Mouse (Mus musculus): Measurements from ENCODE around the gene Sstr3. TPM values are rescaled to one million over a fixed set of nuclear protein-coding genes. Genes with fewer than 3 reads are reported as not detected.

The Sstr3 gene
- polyA plus RNA-seq, 1 experiment from 2014 or later: 0.36 TPM

DNA sequence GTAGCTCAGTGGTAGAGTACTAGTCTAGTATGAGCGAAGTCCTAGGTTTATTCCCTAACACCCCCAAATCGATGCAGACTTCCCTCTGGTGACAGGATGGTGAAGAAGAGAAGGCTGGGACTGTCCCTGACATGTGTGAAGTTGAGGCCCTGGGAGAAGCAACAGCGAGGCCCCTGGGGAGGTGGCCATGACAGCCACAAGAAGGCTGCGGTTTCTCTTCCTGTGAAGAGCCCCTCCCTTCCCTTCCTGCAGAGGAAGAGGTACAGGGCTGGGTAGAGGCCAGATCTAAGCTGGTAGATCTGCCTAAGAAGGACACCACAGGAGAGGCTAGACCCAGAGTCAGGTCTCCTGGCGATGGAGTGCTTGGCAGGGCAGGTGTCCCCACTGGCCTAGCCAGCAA, 19.5 kb upstream of the Sstr3 start:
- Histone ChIP-seq H3K4me3 (ENCODE audit: low read length) (no peak overlapping the region), H3K27me3 (ENCODE audit: insufficient read depth, low read length) (no peaks in the 10 kb centered on the region), H3K9ac (replicated peaks; ENCODE audit: low read length) (no peak overlapping the region), H3K36me3 (ENCODE audit: insufficient read depth, low read length) (no peaks in the 10 kb centered on the region), H3K9me3 (ENCODE audit: low read length) (no peaks in the 10 kb centered on the region), H3K27ac (ENCODE audit: low read length) (no peak overlapping the region), H3K4me1 (ENCODE audit: insufficient read depth, low read length) (no peaks in the 10 kb centered on the region), H3K4me2 (replicated peaks; ENCODE audit: low read depth, low read length) (no peak overlapping the region)
- ATAC-seq (ENCODE audit: low FRiP score, low TSS enrichment): no peak
- WGBS: 76% methylated on average over 5 of the region's 5 CpGs

DNA sequence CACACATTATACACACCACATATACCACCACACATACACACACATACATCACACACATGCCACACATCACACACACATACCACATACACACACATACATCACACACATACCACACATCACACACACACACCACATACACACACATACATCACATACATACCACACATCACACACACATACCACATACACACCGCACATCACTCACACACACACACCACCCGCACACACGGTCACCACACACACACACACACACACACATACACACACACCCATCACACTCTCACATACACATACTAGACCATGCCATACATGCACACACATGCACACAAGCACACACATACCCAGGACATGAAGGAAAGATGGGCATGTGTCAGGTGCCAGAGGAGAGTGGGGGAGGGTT, 18.9 kb upstream of the Sstr3 start:
- no peak for ATAC-seq (ENCODE audit: low FRiP score, low TSS enrichment)
- 91% methylated on average over 3 of the region's 3 CpGs for WGBS
- H3K27me3 ChIP-seq (ENCODE audit: insufficient read depth, low read length): no peaks in the 10 kb centered on the region

DNA sequence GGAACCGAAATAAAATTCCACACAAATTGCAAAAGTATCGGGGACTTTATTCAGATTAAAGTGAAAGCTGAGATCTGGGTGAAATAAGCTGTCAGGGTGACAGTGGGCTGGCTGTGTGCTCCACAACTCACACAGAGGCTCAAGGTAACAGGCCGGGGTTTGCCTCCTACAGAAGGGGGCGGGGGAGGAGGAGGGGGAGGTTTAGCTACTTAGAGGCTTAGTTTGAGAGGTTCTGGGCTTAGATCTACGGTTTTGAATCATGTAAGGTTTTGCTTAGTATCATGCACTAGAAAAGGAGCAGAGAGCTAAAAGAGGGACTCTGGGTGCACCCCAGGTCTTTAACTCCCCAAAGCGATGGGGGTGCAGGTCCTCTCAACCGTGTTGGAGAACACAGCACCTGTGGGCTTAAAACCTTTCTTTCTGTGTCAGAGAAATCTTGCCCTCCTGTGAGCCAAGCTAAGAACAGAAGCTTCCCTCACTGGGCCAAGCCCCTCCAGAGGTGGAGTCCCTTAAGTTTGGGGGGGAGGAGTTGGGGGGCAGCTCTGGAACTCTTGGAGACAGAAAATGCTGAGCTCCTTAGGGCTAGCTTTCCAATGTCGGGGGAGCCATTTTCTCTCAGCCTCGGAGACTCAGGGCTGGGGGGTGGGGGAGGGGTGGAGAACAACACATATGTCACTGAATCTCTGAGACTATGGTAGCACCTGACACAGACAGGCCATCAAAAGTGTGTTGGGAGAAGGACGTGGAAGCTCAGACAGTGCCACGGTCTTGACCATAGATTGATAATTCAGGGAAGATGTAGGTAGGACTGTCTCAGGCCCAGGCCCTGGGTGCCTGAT, 14.9 kb upstream of the Sstr3 start:
- Histone ChIP-seq H3K9ac (replicated peaks; ENCODE audit: low read length) (no peak overlapping the region), H3K27ac (ENCODE audit: low read length) (no peak overlapping the region), H3K36me3 (ENCODE audit: insufficient read depth, low read length) (no peaks in the 10 kb centered on the region), H3K4me3 (ENCODE audit: low read length) (no peak overlapping the region), H3K4me2 (replicated peaks; ENCODE audit: low read depth, low read length) (no peak overlapping the region), H3K4me1 (ENCODE audit: insufficient read depth, low read length) (no peaks in the 10 kb centered on the region), H3K27me3 (ENCODE audit: insufficient read depth, low read length) (no peaks in the 10 kb centered on the region), H3K9me3 (ENCODE audit: low read length) (no peaks in the 10 kb centered on the region)
- no peak for ATAC-seq (ENCODE audit: low FRiP score, low TSS enrichment)
- 48% methylated on average over 11 of the region's 11 CpGs for WGBS

More for the DNA sequence above, 18.9 kb upstream of the Sstr3 start:
- H3K9ac ChIP-seq (replicated peaks; ENCODE audit: low read length): no peak overlapping the region
- no peaks in the 10 kb centered on the region for H3K4me1 ChIP-seq (ENCODE audit: insufficient read depth, low read length)
- H3K36me3 ChIP-seq (ENCODE audit: insufficient read depth, low read length): no peaks in the 10 kb centered on the region
- H3K4me2 ChIP-seq (replicated peaks; ENCODE audit: low read depth, low read length): no peak overlapping the region
- no peak overlapping the region for H3K4me3 ChIP-seq (ENCODE audit: low read length)
- no peak overlapping the region for H3K27ac ChIP-seq (ENCODE audit: low read length)
- H3K9me3 ChIP-seq (ENCODE audit: low read length): no peaks in the 10 kb centered on the region

DNA sequence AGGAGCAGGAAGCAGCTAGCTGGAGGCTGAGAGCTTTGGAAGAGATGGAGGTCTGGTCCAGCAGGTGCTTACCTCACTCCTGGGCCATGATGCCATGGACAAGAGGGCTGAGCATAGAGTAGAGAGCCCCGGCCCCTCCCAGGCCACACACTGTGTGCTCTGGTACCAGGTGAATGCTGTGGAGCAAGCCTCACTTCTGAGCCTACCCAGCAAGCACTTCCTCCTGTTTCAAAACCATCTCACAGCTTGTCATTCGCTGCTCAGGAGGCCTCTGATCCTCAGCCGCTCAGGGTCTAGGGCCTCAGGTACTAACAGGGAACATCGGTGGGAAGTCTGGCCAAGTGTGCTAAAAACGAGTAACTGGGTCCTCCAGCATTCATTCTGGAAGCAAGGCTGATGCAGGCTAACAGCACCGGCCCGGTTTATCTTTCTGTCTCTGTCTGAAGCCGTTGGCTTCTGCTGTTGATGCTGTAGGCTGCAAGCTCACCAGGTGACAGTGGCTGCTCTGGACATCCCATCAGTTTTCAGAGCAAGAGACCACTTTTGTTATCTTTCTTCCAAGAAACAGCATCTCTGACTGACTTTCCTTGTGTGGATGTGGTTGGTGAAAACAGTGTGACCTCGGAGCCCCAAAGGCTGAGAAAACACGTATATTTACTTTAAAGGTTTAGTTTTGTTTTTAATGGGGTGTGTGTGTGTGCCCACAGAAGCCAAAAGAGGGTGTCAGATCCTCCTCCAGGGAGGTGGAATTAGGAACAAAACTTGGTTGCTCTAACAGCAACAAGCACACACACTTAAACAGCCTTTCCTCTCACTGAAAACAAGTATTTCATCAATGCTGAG, 13.4 kb upstream of the Sstr3 start:
- H3K9me3 ChIP-seq (ENCODE audit: low read length): peaks cover 6% of the 10 kb centered on the region; the same call in 1 of the 2 replicates
- WGBS: 62% methylated on average over 10 of the region's 10 CpGs
- ATAC-seq (ENCODE audit: low FRiP score, low TSS enrichment): no peak
- H3K4me1 ChIP-seq (ENCODE audit: insufficient read depth, low read length): no peaks in the 10 kb centered on the region
- H3K36me3 ChIP-seq (ENCODE audit: insufficient read depth, low read length): no peaks in the 10 kb centered on the region
- H3K4me2 ChIP-seq (replicated peaks; ENCODE audit: low read depth, low read length): no peak overlapping the region
- no peak overlapping the region for H3K27ac ChIP-seq (ENCODE audit: low read length)
- no peak overlapping the region for H3K4me3 ChIP-seq (ENCODE audit: low read length)
- no peak overlapping the region for H3K9ac ChIP-seq (replicated peaks; ENCODE audit: low read length)
- H3K27me3 ChIP-seq (ENCODE audit: insufficient read depth, low read length): no peaks in the 10 kb centered on the region

DNA sequence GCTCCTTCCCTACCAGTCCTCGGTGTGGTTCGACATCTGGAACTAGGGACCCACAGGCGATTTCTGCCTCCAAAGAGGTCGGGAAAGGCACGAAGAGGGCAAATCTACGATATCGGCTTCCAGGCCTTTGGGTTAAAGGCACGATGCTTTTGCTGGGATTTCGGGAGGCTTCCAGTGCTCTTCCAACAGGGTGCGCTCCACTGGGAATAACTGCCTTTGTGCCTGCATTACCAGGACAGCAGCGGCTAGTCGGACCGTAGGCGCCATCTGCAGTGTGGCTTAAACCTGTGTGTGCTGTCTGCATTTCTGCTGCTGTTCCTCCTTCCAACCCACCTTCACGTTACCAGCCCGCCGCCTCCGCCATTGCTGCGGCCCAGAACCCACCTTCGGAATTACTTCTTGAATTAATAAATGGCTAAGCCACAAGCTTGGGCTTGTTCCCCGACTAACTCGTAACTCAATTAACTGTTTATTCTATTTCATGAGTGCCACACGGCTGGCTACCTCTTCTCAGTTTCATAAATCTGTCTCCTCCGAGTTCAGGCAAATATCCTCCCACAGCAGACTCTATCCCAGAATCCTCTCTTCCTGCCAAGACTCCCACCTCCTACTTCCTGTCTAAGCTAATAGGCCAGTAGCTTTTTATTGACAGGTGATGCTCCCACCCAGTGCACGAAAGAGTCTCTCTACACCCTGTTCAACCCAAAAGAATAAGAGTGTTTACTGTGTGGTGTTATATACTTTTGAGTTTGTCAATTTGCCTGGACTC, 10.2 kb upstream of the Sstr3 start:
- H3K27ac ChIP-seq (ENCODE audit: low read length): no peak overlapping the region
- H3K27me3 ChIP-seq (ENCODE audit: insufficient read depth, low read length): no peaks in the 10 kb centered on the region
- no peaks in the 10 kb centered on the region for H3K36me3 ChIP-seq (ENCODE audit: insufficient read depth, low read length)
- ATAC-seq (ENCODE audit: low FRiP score, low TSS enrichment): no peak
- 0 out of 2 replicates have a peak overlapping the region, but pooled peaks have one; percentile 5 for H3K9ac ChIP-seq (replicated peaks; ENCODE audit: low read length)
- H3K4me2 ChIP-seq (replicated peaks; ENCODE audit: low read depth, low read length): peak overlapping the region; percentile 40
- H3K4me3 ChIP-seq (ENCODE audit: low read length): peak overlapping the region; percentile 10
- H3K9me3 ChIP-seq (ENCODE audit: low read length): peaks cover 16% of the 10 kb centered on the region; the same call in 1 of the 2 replicates
- 59% methylated on average over 25 of the region's 25 CpGs for WGBS
- H3K4me1 ChIP-seq (ENCODE audit: insufficient read depth, low read length): no peaks in the 10 kb centered on the region

DNA sequence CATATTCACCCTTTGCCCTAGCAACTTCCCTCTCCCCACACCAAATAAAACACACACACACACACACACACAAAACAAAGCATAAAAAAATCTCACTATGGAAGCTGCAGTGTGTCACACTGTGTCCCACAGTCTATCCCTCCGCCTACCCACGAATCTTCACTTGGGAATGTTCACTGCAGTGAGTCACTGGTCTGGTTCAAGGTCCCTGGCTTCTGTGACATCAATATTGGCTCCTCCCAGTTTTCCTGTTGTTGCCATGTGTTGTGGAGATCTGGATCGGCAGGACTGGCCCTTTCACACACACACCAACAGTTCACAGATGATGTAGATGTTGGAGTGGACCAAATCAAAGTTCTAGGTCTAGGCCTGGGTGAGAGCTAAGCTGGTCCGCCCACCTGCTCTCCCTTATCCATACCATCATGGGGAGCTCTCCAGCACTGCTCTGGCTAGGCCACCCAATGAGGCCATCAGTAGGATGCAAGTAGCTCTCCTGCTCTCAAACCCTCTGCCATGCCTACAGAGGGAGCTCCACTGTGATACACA, 4.8 kb upstream of the Sstr3 start:
- no peaks in the 10 kb centered on the region for H3K27me3 ChIP-seq (ENCODE audit: insufficient read depth, low read length)
- no peak overlapping the region for H3K4me2 ChIP-seq (replicated peaks; ENCODE audit: low read depth, low read length)
- H3K9ac ChIP-seq (replicated peaks; ENCODE audit: low read length): no peak overlapping the region
- H3K4me3 ChIP-seq (ENCODE audit: low read length): no peak overlapping the region
- peaks cover 10% of the 10 kb centered on the region for H3K4me1 ChIP-seq (ENCODE audit: insufficient read depth, low read length)
- ATAC-seq (ENCODE audit: low FRiP score, low TSS enrichment): no peak
- H3K36me3 ChIP-seq (ENCODE audit: insufficient read depth, low read length): no peaks in the 10 kb centered on the region
- peaks cover 16% of the 10 kb centered on the region; the same call in 1 of the 2 replicates for H3K9me3 ChIP-seq (ENCODE audit: low read length)
- H3K27ac ChIP-seq (ENCODE audit: low read length): no peak overlapping the region
- WGBS: 66% methylated on average over 4 of the region's 4 CpGs

DNA sequence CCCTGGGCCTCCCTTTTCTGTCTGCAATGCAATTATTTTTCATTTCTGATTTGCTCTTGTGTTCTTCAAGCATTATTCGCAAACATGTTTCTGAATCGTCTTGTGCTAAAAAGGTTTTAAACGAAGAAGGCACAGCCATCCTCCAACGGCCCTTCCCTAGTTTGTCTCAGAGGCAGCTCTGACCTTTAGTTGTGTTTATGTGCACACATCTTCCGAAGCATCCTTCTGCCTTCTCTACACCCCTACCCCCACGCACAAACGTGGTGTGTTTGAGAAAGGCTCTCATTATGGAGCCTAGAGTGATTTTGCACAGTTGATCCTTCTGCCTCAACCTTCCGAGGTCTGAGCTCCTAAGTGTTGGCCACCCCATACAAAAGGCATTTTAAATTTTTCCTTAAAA, 4.2 kb upstream of the Sstr3 start:
- Histone ChIP-seq H3K4me2 (replicated peaks; ENCODE audit: low read depth, low read length) (no peak overlapping the region), H3K4me3 (ENCODE audit: low read length) (no peak overlapping the region), H3K36me3 (ENCODE audit: insufficient read depth, low read length) (no peaks in the 10 kb centered on the region), H3K4me1 (ENCODE audit: insufficient read depth, low read length) (peaks cover 14% of the 10 kb centered on the region), H3K9me3 (ENCODE audit: low read length) (peaks cover 16% of the 10 kb centered on the region; the same call in 1 of the 2 replicates), H3K27ac (ENCODE audit: low read length) (no peak overlapping the region), H3K9ac (replicated peaks; ENCODE audit: low read length) (no peak overlapping the region), H3K27me3 (ENCODE audit: insufficient read depth, low read length) (no peaks in the 10 kb centered on the region)
- no peak for ATAC-seq (ENCODE audit: low FRiP score, low TSS enrichment)
- 54% methylated on average over 8 of the region's 8 CpGs for WGBS

DNA sequence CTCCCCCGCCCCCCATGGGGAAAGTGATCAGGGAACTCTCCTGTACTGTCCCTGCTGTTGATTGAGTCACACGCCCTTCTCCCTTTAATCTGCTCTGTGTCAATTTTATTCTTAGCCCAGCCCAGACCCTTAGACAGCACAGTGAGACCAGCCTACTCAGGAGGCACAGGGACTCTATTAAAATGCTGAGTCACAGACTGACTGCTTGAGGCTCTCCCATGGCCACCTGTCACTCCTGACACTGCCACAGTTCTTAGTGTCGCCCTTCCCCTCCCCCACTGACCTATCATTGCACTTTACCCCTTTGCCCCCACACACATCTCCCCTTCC, 3.8 kb upstream of the Sstr3 start:
- Histone ChIP-seq H3K27ac (ENCODE audit: low read length) (no peak overlapping the region), H3K9ac (replicated peaks; ENCODE audit: low read length) (no peak overlapping the region), H3K4me3 (ENCODE audit: low read length) (no peak overlapping the region), H3K9me3 (ENCODE audit: low read length) (peaks cover 13% of the 10 kb centered on the region; the same call in 1 of the 2 replicates), H3K4me2 (replicated peaks; ENCODE audit: low read depth, low read length) (no peak overlapping the region), H3K4me1 (ENCODE audit: insufficient read depth, low read length) (peaks cover 14% of the 10 kb centered on the region), H3K27me3 (ENCODE audit: insufficient read depth, low read length) (no peaks in the 10 kb centered on the region), H3K36me3 (ENCODE audit: insufficient read depth, low read length) (no peaks in the 10 kb centered on the region)
- ATAC-seq (ENCODE audit: low FRiP score, low TSS enrichment): 0 out of 2 replicates have a peak, but pooled peaks have one; percentile 11
- WGBS: 38% methylated on average over 3 of the region's 3 CpGs

All from kidney, embryonic 16.5 days (tissue).